Mouse (Mus musculus) E14TG2a.4 (cell line): ENCODE data around the gene Arvcf.

Experiments
- CTCF ChIP-seq: conservative IDR thresholded peaks from 2 replicates; pipeline ENCODE4 v1.5.1; 2014; ENCODE audit warnings: low read length
- POU5F1 ChIP-seq: IDR thresholded peaks from 2 replicates; pipeline ENCODE4 v1.6.1; 2014; ENCODE audit warnings: low read length, borderline replicate concordance

DNA sequence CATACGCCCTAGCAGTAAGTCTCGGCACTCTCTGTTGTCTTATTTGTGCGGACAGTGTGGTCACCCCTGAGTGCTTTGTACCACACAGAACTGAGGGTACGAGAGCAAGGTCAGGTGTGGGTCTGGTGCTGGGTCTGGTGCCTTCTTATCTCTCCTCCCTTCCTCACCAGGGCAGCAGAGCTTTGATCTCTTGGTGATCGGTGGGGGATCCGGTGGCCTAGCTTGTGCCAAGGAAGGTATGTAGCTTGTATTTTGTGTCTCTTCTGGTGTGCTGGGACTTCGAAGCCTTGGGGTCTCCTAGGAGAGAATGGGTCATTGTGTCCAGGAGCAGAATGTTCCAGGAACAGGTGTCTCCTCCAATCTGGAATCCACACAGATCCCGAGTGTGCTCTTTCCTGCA is 81.7 kb downstream of the Arvcf start:
- TF ChIP-seq CTCF, result no peak
- no peak for TF ChIP-seq POU5F1
